Mouse (Mus musculus): ENCODE data around the gene Atl3.
"Not testable (repeated sequence)": the region's sequence is repeated elsewhere in the genome, so short reads cannot be mapped to it uniquely, and the experiment has no call there.

Gene Atl3

DNA sequence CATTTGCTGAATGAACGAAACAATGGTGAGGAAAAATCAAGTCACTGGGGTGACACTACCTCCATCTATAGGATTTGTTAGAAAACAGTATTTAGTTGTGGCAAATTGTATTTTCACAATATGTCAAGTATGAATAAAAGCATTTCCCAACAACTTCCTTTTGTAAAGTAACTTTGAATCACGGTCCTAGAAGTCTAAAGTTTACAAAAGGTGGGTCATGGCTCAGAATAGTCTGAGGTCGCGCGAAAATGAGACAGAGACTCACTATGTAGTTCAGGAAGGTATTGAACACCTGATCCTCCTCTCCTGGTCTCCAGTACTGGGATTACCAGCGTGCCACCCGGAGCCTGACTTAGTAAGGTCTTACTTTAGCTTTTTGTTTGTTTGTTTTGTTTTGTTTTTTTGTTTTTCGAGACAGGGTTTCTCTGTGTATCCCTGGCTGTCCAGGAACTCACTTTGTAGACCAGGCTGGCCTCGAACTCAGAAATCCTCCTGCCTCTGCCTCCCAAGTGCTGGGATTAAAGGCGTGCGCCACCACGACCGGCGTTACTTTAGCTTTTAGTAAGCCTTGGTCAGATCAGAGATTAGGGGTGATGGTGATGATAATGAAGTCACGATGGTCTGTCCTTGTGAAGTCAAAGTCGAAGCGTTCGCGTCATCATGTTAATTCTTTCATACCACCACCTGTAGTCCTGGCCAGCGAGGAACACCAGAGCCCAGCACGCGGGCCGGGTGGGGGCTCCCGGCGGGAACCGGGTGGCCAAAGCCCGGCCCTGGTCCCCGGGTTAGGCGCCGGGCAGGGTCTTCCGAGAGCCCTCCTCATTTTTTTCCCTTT lies at the start of gene Atl3:
Atl3 (plus strand) TSS at position 689 of the 835 bp plus-strand sequence.
- DNase-seq (ENCODE audit: extremely low spot score): no peak

DNA sequence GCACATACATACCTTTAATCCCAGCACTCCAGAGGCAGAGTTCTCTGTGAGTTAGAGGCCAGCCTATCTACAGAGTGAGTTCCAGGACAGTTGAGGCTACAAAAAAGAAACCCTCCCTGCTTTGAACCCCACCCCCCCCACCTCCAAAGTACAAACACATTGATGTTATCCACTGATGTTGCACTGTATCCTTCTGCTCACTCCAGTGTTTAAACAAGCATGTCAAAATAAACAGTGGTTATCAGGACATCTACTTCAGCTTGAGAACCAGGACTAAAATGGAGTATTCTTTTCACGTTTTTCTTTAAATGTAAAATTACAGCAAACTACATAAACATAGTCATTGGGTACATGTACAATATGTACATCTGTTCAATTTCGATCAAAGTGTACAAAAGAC lies 48.7 kb upstream of the Atl3 start:
- DNase-seq (ENCODE audit: extremely low spot score): no peak

DNA sequence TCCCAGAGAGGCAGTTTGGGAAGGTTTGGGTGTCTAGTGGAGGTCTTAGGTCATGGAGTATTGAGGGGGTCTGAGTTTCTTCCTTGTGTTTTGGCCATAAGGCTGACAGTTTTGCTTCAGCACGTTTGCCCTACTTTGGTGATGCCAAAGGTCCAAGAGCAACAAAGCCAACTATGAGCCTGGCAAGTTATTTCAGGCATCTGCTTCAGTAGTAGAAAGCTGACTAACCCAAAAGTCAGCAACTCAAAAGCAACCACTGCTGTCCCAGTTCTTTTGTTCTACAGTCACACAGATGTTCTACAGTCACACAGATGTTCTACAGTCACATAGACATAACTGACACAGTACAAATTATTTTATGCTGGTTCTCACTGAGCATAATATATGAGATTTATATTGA lies 48.2 kb upstream of the Atl3 start:
- DNase-seq (ENCODE audit: extremely low spot score): no peak

DNA sequence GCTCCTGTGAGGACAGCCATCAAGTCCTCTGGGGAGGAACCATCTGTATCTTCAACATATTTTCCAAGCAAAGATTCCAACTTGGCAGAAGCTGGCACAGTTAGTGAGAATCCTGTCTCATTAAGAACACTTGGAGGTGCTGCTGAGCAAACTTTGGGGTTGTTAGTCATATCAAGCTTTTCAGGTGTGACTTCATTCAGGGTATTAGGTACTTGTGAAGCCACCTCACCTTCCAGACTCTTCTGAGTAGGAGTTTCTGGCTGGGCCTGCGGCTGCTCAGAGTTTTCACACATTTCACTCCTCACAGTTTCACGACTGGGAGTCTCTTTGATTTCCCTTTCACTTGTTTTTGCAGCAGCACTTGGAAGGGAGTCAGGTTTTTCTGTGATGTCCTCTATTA lies 37.0 kb upstream of the Atl3 start:
- DNase-seq (ENCODE audit: extremely low spot score): no peak

DNA sequence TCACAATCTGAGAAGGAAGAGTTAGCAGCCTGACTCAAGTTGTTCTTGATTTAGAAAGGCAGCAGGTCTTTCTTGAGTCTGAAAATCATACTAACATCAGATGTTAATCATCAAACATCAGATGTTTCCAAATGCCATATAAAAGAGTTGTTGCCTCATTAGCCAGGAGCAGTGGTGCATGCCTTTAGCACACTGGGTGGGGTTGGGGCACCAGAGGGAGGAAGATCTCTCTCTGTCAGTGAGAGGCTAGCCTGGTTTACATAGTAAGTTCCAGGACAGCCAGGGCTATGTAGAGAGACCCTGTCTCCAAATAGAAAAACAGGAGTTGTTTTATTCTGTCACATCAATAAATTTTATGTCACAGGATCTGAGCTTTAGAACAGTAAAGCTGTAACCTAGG lies 34.9 kb upstream of the Atl3 start:
- no peak for DNase-seq (ENCODE audit: extremely low spot score)

DNA sequence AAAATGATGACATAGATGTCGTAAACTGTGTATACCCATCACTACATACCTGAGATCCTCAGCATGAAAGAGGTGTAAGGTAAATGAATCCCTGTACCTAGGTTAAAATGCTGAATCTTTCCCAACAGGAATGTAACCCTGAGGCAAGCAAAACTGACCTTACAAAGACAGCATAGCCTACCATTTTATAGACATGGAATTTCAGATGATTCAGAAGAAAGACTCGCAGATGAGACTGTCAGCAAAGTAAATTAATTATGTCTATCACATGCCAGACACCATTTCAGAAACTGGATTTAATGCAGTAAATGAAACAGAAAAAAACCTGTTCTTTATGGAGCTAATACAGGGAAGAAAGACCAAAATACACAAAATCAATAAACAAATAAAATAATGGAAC lies 34.5 kb upstream of the Atl3 start:
- no peak for DNase-seq (ENCODE audit: extremely low spot score)

DNA sequence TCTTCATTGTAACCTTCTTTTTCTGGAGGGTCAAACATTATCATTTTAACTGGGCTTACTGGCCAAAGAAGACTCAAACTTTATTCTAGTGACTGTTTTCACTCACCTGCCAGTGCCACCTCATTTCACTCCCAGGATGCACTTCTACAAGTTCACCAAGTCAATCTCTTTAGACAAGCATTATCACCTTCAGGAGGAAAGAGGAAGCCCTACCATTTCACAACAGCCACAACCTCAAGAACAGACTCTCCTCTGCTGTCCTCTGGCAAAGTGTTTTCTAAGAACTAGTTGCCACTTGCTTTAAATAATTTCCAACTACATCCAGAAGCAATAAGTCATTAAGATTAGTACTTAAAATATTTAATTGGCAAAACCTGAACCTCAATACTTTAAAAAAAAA lies 25.9 kb upstream of the Atl3 start:
- DNase-seq (ENCODE audit: extremely low spot score): no peak

DNA sequence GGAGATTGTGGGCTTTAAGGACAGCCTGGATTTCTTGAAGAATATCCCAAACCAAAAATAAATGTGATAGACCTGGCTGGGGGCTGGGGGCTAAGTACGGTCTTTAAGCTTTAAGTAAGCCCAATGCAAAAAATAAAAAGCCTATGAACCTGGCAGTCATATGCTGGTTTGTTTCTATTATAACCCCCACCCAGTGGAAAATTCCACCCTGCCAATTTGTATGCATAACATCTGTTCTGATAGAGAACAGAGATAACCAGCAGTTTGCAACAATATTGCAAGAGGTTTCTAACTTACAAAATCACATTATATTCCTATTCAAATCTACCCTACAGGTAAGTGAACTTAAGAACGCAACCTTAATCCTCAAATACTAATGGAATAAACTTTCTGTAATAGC lies 23.2 kb upstream of the Atl3 start:
- no peak for DNase-seq (ENCODE audit: extremely low spot score)

DNA sequence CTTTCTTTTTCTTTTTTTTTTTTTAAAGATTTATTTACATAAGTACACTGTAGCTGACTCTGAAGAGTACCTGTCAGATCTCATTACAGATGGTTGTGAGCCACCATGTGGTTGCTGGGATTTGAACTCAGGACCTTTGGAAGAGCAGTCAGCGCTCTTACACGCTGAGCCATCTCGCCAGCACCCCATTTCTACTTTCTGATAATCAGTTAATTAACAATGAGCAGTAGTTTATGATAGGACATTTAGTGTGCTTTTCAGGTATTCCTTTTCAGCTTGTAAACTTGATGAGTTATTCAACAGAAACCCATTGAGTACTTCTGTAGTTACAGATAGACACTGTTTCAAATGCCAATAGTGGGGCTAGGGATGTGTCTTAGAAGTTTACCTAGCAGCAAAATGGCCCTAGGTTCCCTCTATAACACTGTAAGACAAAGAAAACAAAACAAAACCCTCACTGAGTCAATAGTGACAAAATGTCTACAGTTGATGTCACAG lies 14.0 kb upstream of the Atl3 start:
- DNase-seq (ENCODE audit: extremely low spot score): no peak

DNA sequence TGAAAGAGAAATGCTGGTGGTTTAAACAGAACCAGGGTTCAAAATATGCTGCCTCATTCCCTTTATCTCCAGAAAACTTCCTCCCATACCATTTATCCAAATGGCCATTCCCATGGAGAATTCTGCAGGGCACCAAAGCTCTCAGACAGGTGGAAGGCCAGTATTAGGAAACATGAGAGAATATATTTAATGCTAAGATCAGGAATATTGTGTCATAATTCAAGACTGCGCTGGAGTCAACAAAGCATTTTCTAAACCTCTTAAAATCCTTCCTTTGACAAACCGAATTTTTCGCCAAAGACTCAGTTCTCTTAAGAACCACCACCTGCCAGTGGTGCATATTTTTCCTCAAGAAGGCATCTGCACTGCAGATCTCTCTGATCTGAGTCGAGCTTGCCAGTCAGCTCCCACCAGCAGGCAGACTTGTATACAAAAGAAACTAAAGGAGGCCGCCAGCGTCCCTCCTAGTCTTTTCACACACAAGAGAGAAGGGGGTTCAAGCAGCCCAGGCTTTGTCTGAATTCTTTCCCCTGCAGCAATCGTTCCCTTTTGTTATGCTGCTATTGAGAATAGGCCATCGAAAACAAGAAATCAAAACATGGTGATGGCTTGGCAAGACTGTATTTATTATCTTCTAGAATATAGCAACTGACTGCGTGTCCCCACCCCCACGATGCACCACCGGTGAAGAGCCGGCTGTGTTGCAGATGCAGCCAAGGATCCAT lies 12.1 kb upstream of the Atl3 start:
- DNase-seq (ENCODE audit: extremely low spot score): peak; percentile 61

DNA sequence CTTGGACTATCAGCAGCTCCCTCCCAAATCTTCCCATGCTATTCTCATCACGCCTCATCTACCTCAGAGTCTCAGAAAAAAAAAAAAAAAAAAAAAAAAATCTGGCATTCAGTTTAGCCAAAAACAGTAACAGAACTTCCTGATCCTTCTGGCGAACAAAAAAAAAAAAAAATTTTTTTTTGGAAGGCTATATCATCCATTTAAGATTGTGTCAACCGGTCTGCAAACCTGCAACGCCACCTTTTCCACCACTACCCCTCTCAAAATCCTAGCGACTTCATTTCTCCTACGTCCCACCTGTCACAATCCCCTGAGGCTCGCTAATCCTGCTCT lies 11.6 kb upstream of the Atl3 start:
- DNase-seq (ENCODE audit: extremely low spot score): no peak

DNA sequence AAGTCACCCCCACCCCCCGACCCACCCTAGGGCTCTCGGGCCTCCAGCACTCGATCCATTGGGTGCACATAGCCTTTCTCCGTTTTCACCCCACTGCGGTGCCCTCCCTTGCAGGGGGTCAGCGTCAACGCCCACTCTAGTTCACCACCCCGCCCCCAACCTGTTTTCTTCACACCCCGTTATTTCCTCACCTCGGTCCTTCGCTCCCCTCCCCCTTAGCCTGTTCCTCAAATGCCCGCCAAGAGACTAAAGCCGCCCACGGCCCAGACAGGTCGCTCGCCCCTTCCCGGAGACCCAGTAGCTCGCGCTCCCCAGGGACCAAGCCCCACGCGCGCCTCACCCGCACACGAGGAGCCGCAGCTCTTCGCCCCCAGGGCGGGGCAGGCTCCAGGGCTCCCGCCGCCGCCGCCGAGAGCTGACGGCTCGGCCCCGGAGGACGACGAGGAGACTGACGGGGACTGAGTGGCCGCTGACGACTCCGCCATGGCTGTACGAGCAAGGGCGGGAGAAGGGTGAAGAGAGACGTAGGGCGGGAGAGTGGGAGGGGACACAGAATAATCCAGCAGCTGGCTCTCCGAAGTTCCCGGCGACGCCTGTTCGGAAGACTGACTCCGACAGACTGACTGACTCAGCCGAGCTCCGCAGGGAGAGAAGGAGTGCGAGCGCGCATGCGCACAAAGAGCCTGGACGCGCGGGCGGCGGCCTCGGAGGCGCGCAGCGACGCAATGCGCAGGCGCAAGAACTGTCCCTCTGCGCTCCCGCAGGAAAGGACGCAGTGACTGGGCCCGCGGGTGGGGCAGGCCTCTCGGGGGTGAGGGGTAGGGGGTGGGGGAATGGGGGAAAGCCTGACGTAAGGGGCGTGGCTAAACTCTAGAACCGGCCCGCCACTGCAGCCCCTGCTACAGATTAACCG lies 11.0 kb upstream of the Atl3 start, which contains the start of gene Rtn3:
Rtn3 (minus strand) TSS at position 683 of the 913 bp plus-strand sequence.
- DNase-seq (ENCODE audit: extremely low spot score): peak; percentile 98

DNA sequence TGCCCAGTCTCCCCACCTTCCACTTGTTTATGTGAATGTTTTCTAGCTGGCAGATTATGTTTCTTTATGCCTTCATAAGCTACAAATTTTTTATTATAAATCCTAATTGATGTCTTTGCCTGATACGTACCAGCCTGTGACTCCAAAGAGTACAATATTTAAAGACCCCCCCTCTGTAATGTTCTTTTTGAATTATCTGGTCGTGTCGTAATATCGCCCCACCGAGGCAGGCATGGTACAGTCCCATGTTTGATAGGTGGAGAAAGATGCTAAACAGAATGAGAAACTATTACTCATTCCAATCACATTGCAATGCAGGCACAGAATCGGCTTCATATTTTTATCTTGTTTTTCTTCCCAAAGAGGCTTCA lies 10.3 kb upstream of the Atl3 start:
- no peak for DNase-seq (ENCODE audit: extremely low spot score)

DNA sequence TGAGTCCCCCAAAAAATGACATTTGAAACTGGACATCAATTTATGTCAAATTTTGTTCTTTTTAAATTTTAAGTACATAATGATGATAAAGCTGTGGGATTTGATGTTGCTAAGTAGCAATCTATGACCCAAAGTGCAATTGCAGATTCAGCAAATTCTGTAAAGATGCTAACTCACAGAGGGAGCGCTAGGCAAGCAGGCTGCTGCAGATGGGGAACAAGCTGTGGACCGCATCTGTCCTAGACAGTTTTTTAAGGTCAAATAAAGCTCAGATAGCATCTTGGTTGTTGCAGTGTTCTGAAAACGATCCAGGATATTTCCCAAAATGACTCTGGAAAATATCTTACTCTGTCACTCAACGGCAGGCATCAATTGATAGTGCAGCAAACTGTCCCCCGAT lies 9.8 kb upstream of the Atl3 start:
- DNase-seq (ENCODE audit: extremely low spot score): peak; percentile 9

DNA sequence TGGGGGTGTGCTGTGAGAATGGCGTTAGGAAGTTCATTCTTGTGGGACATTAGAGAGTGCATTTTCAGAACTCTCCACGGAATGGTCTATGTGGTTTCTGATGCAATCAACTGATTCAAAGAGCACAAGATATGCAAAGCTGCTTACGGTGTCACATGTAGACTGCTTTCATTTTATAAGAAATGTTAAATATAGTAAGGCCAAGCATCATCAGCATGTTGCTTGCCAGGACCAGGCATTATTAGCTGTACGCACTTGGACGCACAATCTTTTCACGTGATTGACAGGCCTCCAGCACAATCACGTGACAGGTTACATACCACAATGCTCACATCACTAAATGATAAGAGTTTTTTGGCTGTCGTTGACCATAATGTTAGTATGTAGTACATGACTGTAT lies 6.2 kb upstream of the Atl3 start:
- no peak for DNase-seq (ENCODE audit: extremely low spot score)

DNA sequence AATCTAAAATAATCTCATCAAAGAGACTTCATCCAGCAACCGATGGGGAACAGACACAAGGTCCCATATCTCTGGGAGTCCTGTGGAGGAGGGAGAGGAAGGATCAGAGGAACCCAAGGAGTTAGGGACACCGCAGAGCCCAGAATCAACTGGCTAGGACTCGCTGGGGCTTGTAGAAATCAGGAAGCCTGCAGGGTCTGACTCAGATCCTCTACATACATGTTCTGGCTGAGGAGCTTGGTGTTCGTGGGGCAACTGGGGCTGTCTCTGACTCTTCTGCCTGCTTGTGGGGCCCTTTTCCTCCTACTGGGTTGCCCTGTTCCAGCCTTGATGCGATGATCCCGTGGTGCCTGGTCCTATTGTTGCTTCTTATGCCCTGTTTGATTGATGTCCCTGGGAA lies 1.9 kb upstream of the Atl3 start:
- DNase-seq (ENCODE audit: extremely low spot score): no peak

DNA sequence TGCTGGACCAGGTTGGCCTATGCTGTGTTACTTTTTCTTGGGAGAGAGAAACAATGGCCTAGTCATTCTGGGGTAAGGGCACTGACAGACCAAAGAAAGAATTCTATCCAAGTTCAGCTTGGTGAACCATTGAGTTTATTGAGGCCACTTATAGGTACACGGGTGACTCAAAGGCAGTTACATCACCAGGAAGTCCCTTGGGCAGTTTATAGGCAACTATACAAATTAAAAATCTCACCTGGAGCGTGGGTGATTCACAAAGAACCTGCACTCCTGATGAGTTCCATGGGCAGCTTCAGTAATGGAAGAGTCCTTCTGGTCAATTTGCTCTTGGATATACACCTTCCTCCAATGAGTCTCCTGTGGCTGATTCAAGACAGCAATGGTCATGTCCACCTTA lies 1.2 kb upstream of the Atl3 start:
- no peak for DNase-seq (ENCODE audit: extremely low spot score)

DNA sequence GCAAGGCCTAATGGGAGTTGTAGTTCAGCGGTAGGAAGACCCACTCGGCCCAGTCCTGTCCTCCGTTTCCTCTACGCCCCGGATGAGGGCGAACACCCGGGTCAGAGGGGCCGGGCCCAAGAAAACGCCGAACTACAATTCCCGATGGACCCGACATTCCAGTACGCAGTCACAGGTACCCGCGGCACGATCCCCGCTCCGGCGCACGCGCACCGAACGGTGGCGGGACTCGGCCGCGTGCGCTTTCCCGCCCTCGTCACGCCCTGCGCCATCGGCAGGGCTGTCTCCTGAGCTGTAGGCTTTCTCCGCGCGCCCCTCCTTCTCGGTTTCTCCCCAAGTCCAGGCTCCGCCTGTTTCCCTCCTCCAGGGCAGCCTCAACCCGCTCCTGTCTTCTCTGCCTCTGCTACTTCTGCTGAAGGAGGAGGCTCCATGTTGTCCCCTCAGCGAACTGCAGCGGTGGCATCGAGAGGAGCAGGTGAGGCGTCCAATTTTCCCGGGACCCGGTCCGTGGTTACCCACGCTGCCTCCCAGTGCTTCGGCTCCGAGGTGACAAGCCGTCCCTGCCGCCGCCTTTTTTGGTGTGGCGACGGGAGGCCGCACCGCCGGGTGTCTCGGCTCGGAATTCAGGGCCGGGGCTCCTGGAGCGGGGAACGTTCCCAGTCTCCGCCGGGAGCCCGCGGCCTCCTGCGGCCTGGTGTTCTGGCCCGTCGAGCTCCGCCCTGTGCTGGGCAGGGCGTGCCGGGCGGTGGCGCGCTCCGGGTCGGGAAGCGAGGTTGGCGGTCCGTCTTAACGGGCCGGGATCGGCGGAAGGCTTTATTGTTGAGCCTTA lies 561 bp downstream of the Atl3 start:
- peak; percentile 96 for DNase-seq (ENCODE audit: extremely low spot score)

DNA sequence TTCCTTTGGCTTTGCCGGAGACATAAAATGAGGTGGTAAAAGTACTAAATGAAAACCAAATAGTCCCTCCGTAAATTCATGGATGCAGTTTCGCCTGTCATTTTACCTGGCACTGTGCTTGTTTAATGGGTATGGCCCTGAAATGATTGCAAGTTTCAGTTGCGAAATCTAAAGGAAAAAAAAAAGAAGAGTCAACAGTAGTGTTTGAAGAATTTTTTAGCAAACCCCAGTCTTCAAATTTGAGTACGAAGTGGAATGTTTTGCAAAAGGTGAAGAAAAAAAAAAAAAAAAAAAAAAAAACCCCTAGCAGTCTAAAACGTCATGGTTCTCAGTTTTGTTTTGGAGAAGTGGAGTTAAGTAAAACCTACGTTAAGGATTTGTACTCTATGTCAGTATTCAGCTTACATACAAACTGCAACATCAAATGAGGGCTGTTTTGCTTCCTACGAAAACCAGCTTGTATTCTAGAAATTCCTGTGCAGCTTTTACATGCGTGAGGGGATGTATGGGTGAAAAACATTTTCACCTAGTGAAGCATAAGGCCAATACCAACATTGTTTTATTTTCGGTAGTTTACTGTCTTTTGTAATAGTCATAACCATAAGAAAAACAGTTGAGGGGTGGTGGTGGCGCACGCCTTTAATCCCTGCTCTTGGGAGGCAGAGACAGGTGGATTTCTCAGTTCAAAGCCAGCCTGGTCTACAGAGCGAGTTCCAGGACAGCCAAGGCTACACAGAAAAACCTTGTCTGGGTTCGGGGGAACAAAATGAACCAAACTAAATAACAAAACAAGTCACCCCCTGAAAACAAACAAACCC lies 1.6 kb downstream of the Atl3 start:
- DNase-seq (ENCODE audit: extremely low spot score): no peak

DNA sequence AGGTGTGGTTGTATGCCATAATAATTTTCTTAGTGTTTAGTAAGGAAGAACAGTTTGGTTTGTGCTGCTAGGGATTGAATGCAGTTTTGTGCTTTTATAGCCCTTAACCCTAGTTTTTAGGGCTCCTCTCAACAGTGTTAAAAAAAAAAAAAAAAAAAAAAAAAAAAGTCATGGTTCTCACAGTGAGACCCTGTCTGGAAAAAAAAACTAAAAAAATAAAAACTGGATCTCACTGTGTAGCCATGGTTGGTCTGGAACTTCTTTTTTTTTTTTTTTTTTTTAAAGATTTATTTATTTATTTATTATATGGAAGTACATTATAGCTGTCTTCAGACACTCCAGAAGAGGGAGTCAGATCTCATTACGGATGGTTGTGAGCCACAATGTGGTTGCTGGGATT lies 2.2 kb downstream of the Atl3 start:
- DNase-seq (ENCODE audit: extremely low spot score): not testable (repeated sequence)
